Mouse (Mus musculus): Measurements from ENCODE around the gene Zdhhc14. TPM values are rescaled to one million over a fixed set of nuclear protein-coding genes. Genes with fewer than 3 reads are reported as not detected.

Gene Zdhhc14
- polyA plus RNA-seq, 1 experiment from 2014 or later = 12.8 TPM

- no peak for ATAC-seq (ENCODE audit: low read depth)
- WGBS = 72% methylated on average over 8 of the region's 8 CpGs
- Histone ChIP-seq H3K36me3 (ENCODE audit: control insufficient read depth, insufficient read depth, low read length) (no peaks in the 10 kb centered on the region), H3K4me1 (ENCODE audit: control insufficient read depth, insufficient read depth, low read length) (no peaks in the 10 kb centered on the region), H3K9me3 (ENCODE audit: control insufficient read depth, low read length) (no peaks in the 10 kb centered on the region), H3K27me3 (ENCODE audit: control insufficient read depth, insufficient read depth, low read length) (no peaks in the 10 kb centered on the region), H3K27ac (ENCODE audit: low read depth, low read length) (no peak overlapping the region), H3K4me2 (ENCODE audit: low read depth, low read length) (no peak overlapping the region), H3K4me3 (ENCODE audit: low read depth, low read length) (no peak overlapping the region), H3K9ac (replicated peaks; ENCODE audit: low read depth, low read length) (no peak overlapping the region)
These were observed 183.6 kb downstream of the Zdhhc14 start for GRCm38 (mm10) chr17:5675951-5676350.

GRCm38 (mm10) chr17:5679315-5679714 is 187.0 kb downstream of the Zdhhc14 start:
- WGBS = 12% methylated on average over 1 of the region's 1 CpGs
- Histone ChIP-seq H3K9me3 (ENCODE audit: control insufficient read depth, low read length) (no peaks in the 10 kb centered on the region), H3K4me1 (ENCODE audit: control insufficient read depth, insufficient read depth, low read length) (no peaks in the 10 kb centered on the region), H3K27ac (ENCODE audit: low read depth, low read length) (no peak overlapping the region), H3K9ac (replicated peaks; ENCODE audit: low read depth, low read length) (no peak overlapping the region), H3K27me3 (ENCODE audit: control insufficient read depth, insufficient read depth, low read length) (no peaks in the 10 kb centered on the region), H3K4me2 (ENCODE audit: low read depth, low read length) (no peak overlapping the region), H3K36me3 (ENCODE audit: control insufficient read depth, insufficient read depth, low read length) (no peaks in the 10 kb centered on the region), H3K4me3 (ENCODE audit: low read depth, low read length) (no peak overlapping the region)
- ATAC-seq (ENCODE audit: low read depth) = no peak

GRCm38 (mm10) chr17:5685324-5685723 is 193.0 kb downstream of the Zdhhc14 start:
- no peak for ATAC-seq (ENCODE audit: low read depth)
- H3K27me3 ChIP-seq (ENCODE audit: control insufficient read depth, insufficient read depth, low read length) = no peaks in the 10 kb centered on the region
- H3K27ac ChIP-seq (ENCODE audit: low read depth, low read length) = no peak overlapping the region
- H3K4me2 ChIP-seq (ENCODE audit: low read depth, low read length) = no peak overlapping the region
- H3K9ac ChIP-seq (replicated peaks; ENCODE audit: low read depth, low read length) = no peak overlapping the region
- 93% methylated on average over 7 of the region's 7 CpGs for WGBS
- H3K4me1 ChIP-seq (ENCODE audit: control insufficient read depth, insufficient read depth, low read length) = no peaks in the 10 kb centered on the region
- no peaks in the 10 kb centered on the region for H3K9me3 ChIP-seq (ENCODE audit: control insufficient read depth, low read length)
- H3K4me3 ChIP-seq (ENCODE audit: low read depth, low read length) = no peak overlapping the region
- no peaks in the 10 kb centered on the region for H3K36me3 ChIP-seq (ENCODE audit: control insufficient read depth, insufficient read depth, low read length)

GRCm38 (mm10) chr17:5687810-5688209 is 195.5 kb downstream of the Zdhhc14 start:
- 87% methylated on average over 4 of the region's 4 CpGs for WGBS
- Histone ChIP-seq H3K9ac (replicated peaks; ENCODE audit: low read depth, low read length) (no peak overlapping the region), H3K36me3 (ENCODE audit: control insufficient read depth, insufficient read depth, low read length) (no peaks in the 10 kb centered on the region), H3K9me3 (ENCODE audit: control insufficient read depth, low read length) (no peaks in the 10 kb centered on the region), H3K4me3 (ENCODE audit: low read depth, low read length) (no peak overlapping the region), H3K4me2 (ENCODE audit: low read depth, low read length) (no peak overlapping the region), H3K27me3 (ENCODE audit: control insufficient read depth, insufficient read depth, low read length) (no peaks in the 10 kb centered on the region), H3K4me1 (ENCODE audit: control insufficient read depth, insufficient read depth, low read length) (no peaks in the 10 kb centered on the region), H3K27ac (ENCODE audit: low read depth, low read length) (no peak overlapping the region)
- no peak for ATAC-seq (ENCODE audit: low read depth)

GRCm38 (mm10) chr17:5688222-5688621 is 195.9 kb downstream of the Zdhhc14 start:
- no peak overlapping the region for H3K4me2 ChIP-seq (ENCODE audit: low read depth, low read length)
- no peaks in the 10 kb centered on the region for H3K4me1 ChIP-seq (ENCODE audit: control insufficient read depth, insufficient read depth, low read length)
- ATAC-seq (ENCODE audit: low read depth) = no peak
- H3K9ac ChIP-seq (replicated peaks; ENCODE audit: low read depth, low read length) = no peak overlapping the region
- 91% methylated on average over 2 of the region's 2 CpGs for WGBS
- H3K4me3 ChIP-seq (ENCODE audit: low read depth, low read length) = no peak overlapping the region
- no peaks in the 10 kb centered on the region for H3K36me3 ChIP-seq (ENCODE audit: control insufficient read depth, insufficient read depth, low read length)
- H3K9me3 ChIP-seq (ENCODE audit: control insufficient read depth, low read length) = no peaks in the 10 kb centered on the region
- H3K27ac ChIP-seq (ENCODE audit: low read depth, low read length) = no peak overlapping the region
- H3K27me3 ChIP-seq (ENCODE audit: control insufficient read depth, insufficient read depth, low read length) = no peaks in the 10 kb centered on the region

GRCm38 (mm10) chr17:5688669-5689068 is 196.3 kb downstream of the Zdhhc14 start:
- H3K36me3 ChIP-seq (ENCODE audit: control insufficient read depth, insufficient read depth, low read length) = no peaks in the 10 kb centered on the region
- no peaks in the 10 kb centered on the region for H3K27me3 ChIP-seq (ENCODE audit: control insufficient read depth, insufficient read depth, low read length)
- no peak overlapping the region for H3K9ac ChIP-seq (replicated peaks; ENCODE audit: low read depth, low read length)
- H3K9me3 ChIP-seq (ENCODE audit: control insufficient read depth, low read length) = no peaks in the 10 kb centered on the region
- ATAC-seq (ENCODE audit: low read depth) = no peak
- no peak overlapping the region for H3K4me2 ChIP-seq (ENCODE audit: low read depth, low read length)
- H3K27ac ChIP-seq (ENCODE audit: low read depth, low read length) = no peak overlapping the region
- H3K4me1 ChIP-seq (ENCODE audit: control insufficient read depth, insufficient read depth, low read length) = no peaks in the 10 kb centered on the region
- H3K4me3 ChIP-seq (ENCODE audit: low read depth, low read length) = no peak overlapping the region

GRCm38 (mm10) chr17:5690746-5691535 is 198.6 kb downstream of the Zdhhc14 start:
- no peak overlapping the region for H3K4me2 ChIP-seq (ENCODE audit: low read depth, low read length)
- H3K27me3 ChIP-seq (ENCODE audit: control insufficient read depth, insufficient read depth, low read length) = no peaks in the 10 kb centered on the region
- no peaks in the 10 kb centered on the region for H3K4me1 ChIP-seq (ENCODE audit: control insufficient read depth, insufficient read depth, low read length)
- H3K9me3 ChIP-seq (ENCODE audit: control insufficient read depth, low read length) = no peaks in the 10 kb centered on the region
- no peaks in the 10 kb centered on the region for H3K36me3 ChIP-seq (ENCODE audit: control insufficient read depth, insufficient read depth, low read length)
- H3K9ac ChIP-seq (replicated peaks; ENCODE audit: low read depth, low read length) = no peak overlapping the region
- no peak for ATAC-seq (ENCODE audit: low read depth)
- WGBS = 80% methylated on average over 8 of the region's 8 CpGs
- H3K27ac ChIP-seq (ENCODE audit: low read depth, low read length) = no peak overlapping the region
- no peak overlapping the region for H3K4me3 ChIP-seq (ENCODE audit: low read depth, low read length)

- no peak overlapping the region for H3K4me2 ChIP-seq (ENCODE audit: low read depth, low read length)
- no peak for ATAC-seq (ENCODE audit: low read depth)
- H3K36me3 ChIP-seq (ENCODE audit: control insufficient read depth, insufficient read depth, low read length) = no peaks in the 10 kb centered on the region
- H3K27me3 ChIP-seq (ENCODE audit: control insufficient read depth, insufficient read depth, low read length) = no peaks in the 10 kb centered on the region
- WGBS = 76% methylated on average over 3 of the region's 3 CpGs
- no peaks in the 10 kb centered on the region for H3K9me3 ChIP-seq (ENCODE audit: control insufficient read depth, low read length)
- H3K9ac ChIP-seq (replicated peaks; ENCODE audit: low read depth, low read length) = no peak overlapping the region
- no peaks in the 10 kb centered on the region for H3K4me1 ChIP-seq (ENCODE audit: control insufficient read depth, insufficient read depth, low read length)
- no peak overlapping the region for H3K4me3 ChIP-seq (ENCODE audit: low read depth, low read length)
- H3K27ac ChIP-seq (ENCODE audit: low read depth, low read length) = no peak overlapping the region
These were observed 200.3 kb downstream of the Zdhhc14 start for GRCm38 (mm10) chr17:5692661-5693060.

GRCm38 (mm10) chr17:5693256-5693655 is 200.9 kb downstream of the Zdhhc14 start:
- no peaks in the 10 kb centered on the region for H3K36me3 ChIP-seq (ENCODE audit: control insufficient read depth, insufficient read depth, low read length)
- no peak overlapping the region for H3K27ac ChIP-seq (ENCODE audit: low read depth, low read length)
- H3K9me3 ChIP-seq (ENCODE audit: control insufficient read depth, low read length) = no peaks in the 10 kb centered on the region
- H3K4me2 ChIP-seq (ENCODE audit: low read depth, low read length) = no peak overlapping the region
- ATAC-seq (ENCODE audit: low read depth) = no peak
- H3K4me1 ChIP-seq (ENCODE audit: control insufficient read depth, insufficient read depth, low read length) = no peaks in the 10 kb centered on the region
- WGBS = 87% methylated on average over 7 of the region's 7 CpGs
- H3K27me3 ChIP-seq (ENCODE audit: control insufficient read depth, insufficient read depth, low read length) = no peaks in the 10 kb centered on the region
- no peak overlapping the region for H3K9ac ChIP-seq (replicated peaks; ENCODE audit: low read depth, low read length)
- no peak overlapping the region for H3K4me3 ChIP-seq (ENCODE audit: low read depth, low read length)
